Mouse (Mus musculus) gastrocnemius, postnatal 14 days (tissue): ENCODE data around the gene Fhit. TPM values are rescaled to one million over a fixed set of nuclear protein-coding genes. Genes with fewer than 3 reads are reported as not detected.

Experiments
- DNase-seq: peaks from one replicate; pipeline ENCODE4 v3.0.0; 2021; ENCODE audit warnings: mixed read lengths
- intact Hi-C: fragments of 180-260 bp; cut with DNase I; formaldehyde crosslinking; loops from one replicate; pipeline ENCODE4 v1.15.1; 2025; ENCODE audit warnings: low total_unique reads
- total RNA-seq, 2 experiments: library from RNA; stranded (reverse); gene quantifications; 2 replicates each; pipeline ENCODE4 v1.2.3; 2021

The Fhit gene
- total RNA-seq, 2 experiments from 2014 or later: 3.7 to 5.7 TPM

- intact Hi-C loops: no loop called here
- no peak for DNase-seq
These were observed 933.1 kb downstream of the Fhit start for GRCm38 (mm10) chr14:10228708-10229107.

- no peak for DNase-seq
- intact Hi-C loops: no loop called here
These were observed 940.0 kb downstream of the Fhit start for GRCm38 (mm10) chr14:10221847-10222246.

GRCm38 (mm10) chr14:10213216-10213615, 948.6 kb downstream of the Fhit start:
- intact Hi-C loops: no loop called here

GRCm38 (mm10) chr14:10211184-10211583, 950.7 kb downstream of the Fhit start:
- no peak for DNase-seq
- intact Hi-C loops: no loop called here

More at GRCm38 (mm10) chr14:10213216-10213615, 948.6 kb downstream of the Fhit start:
- no peak for DNase-seq

GRCm38 (mm10) chr14:10209007-10209406, 952.8 kb downstream of the Fhit start:
- no peak for DNase-seq
- intact Hi-C loops: no loop called here

- no peak for DNase-seq
- intact Hi-C loops: no loop called here
These were observed 956.1 kb downstream of the Fhit start for GRCm38 (mm10) chr14:10205699-10206098.

- intact Hi-C loops: no loop called here
These were observed 956.5 kb downstream of the Fhit start for GRCm38 (mm10) chr14:10205290-10205689.

GRCm38 (mm10) chr14:10194130-10194529, 967.7 kb downstream of the Fhit start:
- intact Hi-C loops: no loop called here
- no peak for DNase-seq

More at GRCm38 (mm10) chr14:10205290-10205689, 956.5 kb downstream of the Fhit start:
- DNase-seq: no peak

GRCm38 (mm10) chr14:10171761-10172160, 990.1 kb downstream of the Fhit start:
- intact Hi-C loops: no loop called here
- DNase-seq: no peak

GRCm38 (mm10) chr14:10166641-10167429, 995.0 kb downstream of the Fhit start:
- DNase-seq: no peak
- intact Hi-C loops: no loop called here

- intact Hi-C loops: no loop called here
- no peak for DNase-seq
These were observed 1012.0 kb downstream of the Fhit start for GRCm38 (mm10) chr14:10149872-10150271.

GRCm38 (mm10) chr14:10139311-10139710, 1022.5 kb downstream of the Fhit start:
- intact Hi-C loops: no loop called here
- no peak for DNase-seq

- no peak for DNase-seq
- intact Hi-C loops: no loop called here
These were observed 1028.0 kb downstream of the Fhit start for GRCm38 (mm10) chr14:10133873-10134272.

- intact Hi-C loops: no loop called here
- DNase-seq: no peak
These were observed 1032.2 kb downstream of the Fhit start for GRCm38 (mm10) chr14:10129675-10130074.

- intact Hi-C loops: no loop called here
- DNase-seq: no peak
These were observed 1032.7 kb downstream of the Fhit start for GRCm38 (mm10) chr14:10129088-10129487.

GRCm38 (mm10) chr14:10126536-10126935, 1035.3 kb downstream of the Fhit start:
- intact Hi-C loops: no loop called here

GRCm38 (mm10) chr14:10122176-10122575, 1039.7 kb downstream of the Fhit start:
- intact Hi-C loops: no loop called here
- no peak for DNase-seq

More at GRCm38 (mm10) chr14:10126536-10126935, 1035.3 kb downstream of the Fhit start:
- no peak for DNase-seq

- intact Hi-C loops: no loop called here
- no peak for DNase-seq
These were observed 1065.6 kb downstream of the Fhit start for GRCm38 (mm10) chr14:10096236-10096635.

- intact Hi-C loops: no loop called here
- no peak for DNase-seq
These were observed 1082.8 kb downstream of the Fhit start for GRCm38 (mm10) chr14:10079062-10079461.

GRCm38 (mm10) chr14:10049947-10050346, 1111.9 kb downstream of the Fhit start:
- DNase-seq: no peak
- intact Hi-C loops: no loop called here

- intact Hi-C loops: no loop called here
These were observed 1114.6 kb downstream of the Fhit start for GRCm38 (mm10) chr14:10047123-10047783.

More at GRCm38 (mm10) chr14:10047123-10047783, 1114.6 kb downstream of the Fhit start:
- DNase-seq: no peak
